Mouse (Mus musculus) CH12.LX (cell line): ENCODE results near the gene Pfkfb4. TPM values are rescaled to one million over a fixed set of nuclear protein-coding genes. Genes with fewer than 3 reads are reported as not detected.

Experiments used
- DNase-seq: peaks from one replicate; pipeline ENCODE4 v3.0.0-alpha.2; 2013; ENCODE audit errors: extremely low read depth
- H3K27ac ChIP-seq: 2 replicates; pipeline ENCODE4 v1.5.1; 2012; ENCODE audit warnings: low read depth, mild to moderate bottlenecking, control low read depth, moderate library complexity; ENCODE audit not compliant: insufficient read depth
- H3K27me3 ChIP-seq: replicated peaks from 2 replicates; pipeline ENCODE3; 2012; ENCODE audit warnings: inconsistent platforms
- H3K36me3 ChIP-seq, 2 experiments: replicated peaks in 1 of 2; 2 replicates each; pipeline versions ENCODE3 to v1.6.1; 2012; ENCODE audit warnings: inconsistent platforms in 1 of 2, low read length in 1 of 2, mild to moderate bottlenecking in 1 of 2, mixed read lengths in 1 of 2, moderate library complexity in 1 of 2; ENCODE audit not compliant: control insufficient read depth in 1 of 2, insufficient read depth in 1 of 2
- H3K4me1 ChIP-seq, 2 experiments: 2 replicates each; pipeline ENCODE4 v1.6.1; 2012; ENCODE audit warnings: inconsistent platforms in 1 of 2, moderate library complexity in 1 of 2; ENCODE audit not compliant: insufficient read depth in 2 of 2, control insufficient read depth in 1 of 2
- H3K4me2 ChIP-seq: 2 replicates; pipeline ENCODE4 v1.6.1; 2012; ENCODE audit warnings: low read depth, mild to moderate bottlenecking, control low read depth; ENCODE audit not compliant: poor library complexity, insufficient read depth, severe bottlenecking
- H3K4me3 ChIP-seq, 3 experiments: fragments of 150-350 bp in 1 of 3; sonication (generic) in 1 of 3; replicated peaks in 1 of 3; 2 replicates each; pipeline versions ENCODE3 to v1.5.1; 2011 to 2012; ENCODE audit warnings: low read depth in 2 of 3, low read length in 2 of 3, mild to moderate bottlenecking in 2 of 3, moderate library complexity in 2 of 3, control low read depth in 1 of 3, improper control_type of control experiment in 1 of 3, inconsistent platforms in 1 of 3, mixed read lengths in 1 of 3; ENCODE audit not compliant: poor library complexity in 1 of 3
- H3K79me2 ChIP-seq: replicated peaks from 2 replicates; pipeline ENCODE4 v1.6.1; 2012; ENCODE audit warnings: mild to moderate bottlenecking, moderate library complexity; ENCODE audit not compliant: control insufficient read depth, poor library complexity, insufficient read depth, severe bottlenecking; ENCODE audit errors: extremely low read depth
- H3K9ac ChIP-seq: 2 replicates; pipeline ENCODE4 v1.6.1; 2012; ENCODE audit warnings: low read depth, mild to moderate bottlenecking, control low read depth, moderate library complexity; ENCODE audit not compliant: insufficient read depth
- H3K9me3 ChIP-seq: replicated peaks from 2 replicates; pipeline ENCODE3; 2012; ENCODE audit warnings: low read length, inconsistent platforms, mixed read lengths
- BHLHE40 ChIP-seq: IDR thresholded peaks from 2 replicates; pipeline ENCODE4 v1.6.1; 2011; ENCODE audit warnings: mild to moderate bottlenecking, low read depth, low read length, improper control_type of control experiment
- CTCF ChIP-seq, 2 experiments: IDR thresholded peaks in 1 of 2; conservative IDR thresholded peaks in 1 of 2; 2 replicates each; pipeline ENCODE4 v1.5.1; 2011 to 2012; ENCODE audit warnings: low read depth in 2 of 2, low read length in 2 of 2, improper control_type of control experiment in 1 of 2, inconsistent platforms in 1 of 2, mild to moderate bottlenecking in 1 of 2, moderate library complexity in 1 of 2
- E2F4 ChIP-seq: IDR thresholded peaks from 2 replicates; pipeline ENCODE4 v1.6.1; 2011; ENCODE audit warnings: low read depth, low read length, improper control_type of control experiment; ENCODE audit not compliant: insufficient replicate concordance
- ELF1 ChIP-seq: IDR thresholded peaks from 2 replicates; pipeline ENCODE4 v1.6.1; 2014; ENCODE audit warnings: low read depth, mild to moderate bottlenecking, inconsistent platforms, low read length, improper control_type of control experiment
- ETS1 ChIP-seq: conservative IDR thresholded peaks from 2 replicates; pipeline ENCODE4 v1.6.1; 2012; ENCODE audit warnings: low read depth, mild to moderate bottlenecking, inconsistent platforms, low read length, improper control_type of control experiment, moderate library complexity
- GABPA ChIP-seq: IDR thresholded peaks from 2 replicates; pipeline ENCODE4 v1.6.1; 2012; ENCODE audit warnings: low read depth, low read length, improper control_type of control experiment, inconsistent platforms; ENCODE audit not compliant: insufficient replicate concordance
- HCFC1 ChIP-seq: IDR thresholded peaks from 2 replicates; pipeline ENCODE4 v1.6.1; 2012; ENCODE audit warnings: low read depth, mild to moderate bottlenecking, inconsistent platforms, low read length, improper control_type of control experiment
- IRF4 ChIP-seq: IDR thresholded peaks from 2 replicates; pipeline ENCODE4 v1.6.1; 2014; ENCODE audit warnings: low read depth, mild to moderate bottlenecking, inconsistent platforms, low read length, improper control_type of control experiment
- JUND ChIP-seq: conservative IDR thresholded peaks from 2 replicates; pipeline ENCODE4 v1.6.1; 2011; ENCODE audit warnings: low read depth, low read length, improper control_type of control experiment
- KAT2A ChIP-seq: IDR thresholded peaks from 2 replicates; pipeline ENCODE4 v1.6.1; 2012; ENCODE audit warnings: low read length, improper control_type of control experiment, inconsistent platforms; ENCODE audit not compliant: insufficient replicate concordance
- MAFK ChIP-seq: IDR thresholded peaks from 2 replicates; pipeline ENCODE4 v1.6.1; 2011; ENCODE audit warnings: low read length, improper control_type of control experiment; ENCODE audit not compliant: insufficient replicate concordance
- MAX ChIP-seq: IDR thresholded peaks from 2 replicates; pipeline ENCODE4 v1.6.1; 2011; ENCODE audit warnings: low read length, improper control_type of control experiment
- MAZ ChIP-seq: IDR thresholded peaks from 2 replicates; pipeline ENCODE4 v1.6.1; 2012; ENCODE audit warnings: low read depth, mild to moderate bottlenecking, inconsistent platforms, low read length, improper control_type of control experiment, moderate library complexity
- MEF2A ChIP-seq: IDR thresholded peaks from 2 replicates; pipeline ENCODE4 v1.6.1; 2014; ENCODE audit warnings: low read depth, mild to moderate bottlenecking, inconsistent platforms, low read length, improper control_type of control experiment, borderline replicate concordance
- MXI1 ChIP-seq: IDR thresholded peaks from 2 replicates; pipeline ENCODE4 v1.6.1; 2011; ENCODE audit warnings: mild to moderate bottlenecking, low read depth, low read length, improper control_type of control experiment
- MYC ChIP-seq: IDR thresholded peaks from 2 replicates; pipeline ENCODE4 v1.6.1; 2011; ENCODE audit warnings: low read depth, mild to moderate bottlenecking, improper control_type of control experiment, low read length
- NRF1 ChIP-seq: IDR thresholded peaks from 2 replicates; pipeline ENCODE4 v1.6.1; 2014; ENCODE audit warnings: low read depth, mild to moderate bottlenecking, inconsistent platforms, low read length, improper control_type of control experiment, moderate library complexity
- PAX5 ChIP-seq: IDR thresholded peaks from 2 replicates; pipeline ENCODE4 v1.6.1; 2012; ENCODE audit warnings: low read length, inconsistent platforms, mixed read lengths
- POLR2A ChIP-seq: IDR thresholded peaks from 2 replicates; pipeline ENCODE4 v1.6.1; 2011; ENCODE audit warnings: low read depth, mild to moderate bottlenecking, improper control_type of control experiment, low read length
- POLR2AphosphoS2 ChIP-seq: IDR thresholded peaks from 2 replicates; pipeline ENCODE4 v1.6.1; 2011; ENCODE audit warnings: low read depth, low read length, improper control_type of control experiment
- RAD21 ChIP-seq: IDR thresholded peaks from 2 replicates; pipeline ENCODE4 v1.6.1; 2011; ENCODE audit warnings: low read depth, mild to moderate bottlenecking, low read length, improper control_type of control experiment, moderate library complexity
- SIN3A ChIP-seq: IDR thresholded peaks from 2 replicates; pipeline ENCODE4 v1.6.1; 2012; ENCODE audit warnings: low read length, improper control_type of control experiment, inconsistent platforms
- SMC3 ChIP-seq: IDR thresholded peaks from 2 replicates; pipeline ENCODE4 v1.6.1; 2011; ENCODE audit warnings: low read depth, low read length, improper control_type of control experiment
- UBTF ChIP-seq: IDR thresholded peaks from 2 replicates; pipeline ENCODE4 v1.6.1; 2012; ENCODE audit warnings: low read depth, mild to moderate bottlenecking, inconsistent platforms, low read length, improper control_type of control experiment, moderate library complexity
- USF1 ChIP-seq: IDR thresholded peaks from 2 replicates; pipeline ENCODE4 v1.6.1; 2014; ENCODE audit warnings: low read depth, mild to moderate bottlenecking, inconsistent platforms, low read length, improper control_type of control experiment
- USF2 ChIP-seq: conservative IDR thresholded peaks from 2 replicates; pipeline ENCODE4 v1.6.1; 2011; ENCODE audit warnings: low read depth, low read length, improper control_type of control experiment
- ZMIZ1 ChIP-seq: IDR thresholded peaks from 2 replicates; pipeline ENCODE4 v1.6.1; 2012; ENCODE audit warnings: low read depth, mild to moderate bottlenecking, inconsistent platforms, low read length, improper control_type of control experiment
- dilution Hi-C: fragments of 300-500 bp; cut with MboI; formaldehyde crosslinking; loops from 2 replicates; pipeline ENCODE4 v1.14.3; 2020; ENCODE audit warnings: low sequenced_read_pairs; ENCODE audit not compliant: extremely low pct_unique_long_range_greater_than_20kb, extremely low pct_ligation_motif_present
- in situ Hi-C: fragments of 300-500 bp; cut with MboI; formaldehyde crosslinking; loops from 3 replicates; pipeline ENCODE4 v1.14.3; 2019; ENCODE audit warnings: low sequenced_read_pairs, low pct_ligation_motif_present, low pct_unique_long_range_greater_than_20kb, mixed read lengths
- polyA plus RNA-seq: library from polyadenylated mRNA; unstranded; fragments of >175 nt; gene quantifications from 2 replicates; pipeline ENCODE4 v1.2.1, GENCODE M21; 2012; ENCODE audit warnings: low read depth; ENCODE audit not compliant: insufficient read length
- total RNA-seq, 2 experiments: library from RNA; depleted of rRNA; stranded (reverse); fragments of 300-350 nt in 1 of 2; fragments of >200 nt in 1 of 2; gene quantifications; 2 replicates each; pipeline ENCODE4 v1.2.3; 2012 to 2014

Gene Pfkfb4
- total and polyA plus RNA-seq, 3 experiments = 5.1 to 6.7 (median 5.9) TPM

- TF ChIP-seq MAX = no peak
- TF ChIP-seq ETS1 = peak; percentile 37; the same call in 1 of the 2 replicates
- TF ChIP-seq USF1 = no peak
- no peak for TF ChIP-seq SIN3A
- TF ChIP-seq KAT2A = 0 out of 2 replicates have a peak, but pooled peaks have one; percentile 38
- TF ChIP-seq USF2 = no peak
- no peak for TF ChIP-seq POLR2AphosphoS2
- peak; percentile 42; the same call in 1 of the 2 replicates for TF ChIP-seq IRF4
- peak; percentile 34; the same call in 1 of the 2 replicates for TF ChIP-seq MAZ
- no peak; the same call in 1 of the 2 replicates for TF ChIP-seq MEF2A
- no peak; the same call in 1 of the 2 replicates for TF ChIP-seq MXI1
- TF ChIP-seq SMC3 = no peak
- TF ChIP-seq CTCF (conservative IDR thresholded peaks at IDR 0.05 in 1 of 2, IDR thresholded peaks at IDR 0.05 in 1 of 2; ENCODE audit: low read depth in 2 of 2, low read length in 2 of 2) = no peak
- TF ChIP-seq PAX5 = no peak
- TF ChIP-seq JUND = no peak
- TF ChIP-seq BHLHE40 = peak; percentile 31
- no peak; the same call in 1 of the 2 replicates for TF ChIP-seq ELF1
- no peak for TF ChIP-seq NRF1
- no peak for TF ChIP-seq RAD21
Observed at GRCm38 (mm10) chr9:109051651-109052489, 60.3 kb downstream of the Pfkfb4 start (continued).

GRCm38 (mm10) chr9:109052490-109053260 is 61.1 kb downstream of the Pfkfb4 start:
- Histone ChIP-seq H3K79me2 (peaks cover 70% of the 10 kb centered on the region), H3K4me1 (peaks cover 30 to 65% of the 10 kb centered on the region in 2 experiments), H3K4me3 (peak overlapping the region; percentile 67 to 91 (median 70)), H3K36me3 (peaks cover 19 to 35% of the 10 kb centered on the region in 2 experiments), H3K9me3 (no peaks in the 10 kb centered on the region), H3K9ac (peak overlapping the region; percentile 56), H3K27ac (peak overlapping the region; percentile 93), H3K4me2 (peak overlapping the region; percentile 88), H3K27me3 (no peaks in the 10 kb centered on the region)
- dilution Hi-C loops = no loop called here
- in situ Hi-C loops = no loop called here
- no peak for DNase-seq
- TF ChIP-seq RAD21 = no peak
- no peak for TF ChIP-seq UBTF
- 0 out of 2 replicates have a peak, but pooled peaks have one; percentile 6 for TF ChIP-seq MYC
- 0 out of 2 replicates have a peak, but pooled peaks have one; percentile 66 for TF ChIP-seq ZMIZ1
- no peak for TF ChIP-seq MAFK
- no peak for TF ChIP-seq E2F4
- 0 out of 2 replicates have a peak, but pooled peaks have one; percentile 26 for TF ChIP-seq POLR2A
- no peak for TF ChIP-seq SIN3A
- TF ChIP-seq MAX = 0 out of 2 replicates have a peak, but pooled peaks have one; percentile 12
- TF ChIP-seq KAT2A = no peak
- 0 out of 2 replicates have a peak, but pooled peaks have one; percentile 16 for TF ChIP-seq ELF1
- no peak for TF ChIP-seq HCFC1
- TF ChIP-seq GABPA = no peak
